Mouse (Mus musculus): ENCODE measurements around the gene Tbc1d20. TPM values are rescaled to one million over a fixed set of nuclear protein-coding genes. Genes with fewer than 3 reads are reported as not detected.
"Not testable (repeated sequence)": the region's sequence is repeated elsewhere in the genome, so short reads cannot be mapped to it uniquely, and the experiment has no call there.

Gene Tbc1d20
- polyA plus RNA-seq, 2 experiments from 2014 or later: 14.9 to 18.3 TPM

DNA sequence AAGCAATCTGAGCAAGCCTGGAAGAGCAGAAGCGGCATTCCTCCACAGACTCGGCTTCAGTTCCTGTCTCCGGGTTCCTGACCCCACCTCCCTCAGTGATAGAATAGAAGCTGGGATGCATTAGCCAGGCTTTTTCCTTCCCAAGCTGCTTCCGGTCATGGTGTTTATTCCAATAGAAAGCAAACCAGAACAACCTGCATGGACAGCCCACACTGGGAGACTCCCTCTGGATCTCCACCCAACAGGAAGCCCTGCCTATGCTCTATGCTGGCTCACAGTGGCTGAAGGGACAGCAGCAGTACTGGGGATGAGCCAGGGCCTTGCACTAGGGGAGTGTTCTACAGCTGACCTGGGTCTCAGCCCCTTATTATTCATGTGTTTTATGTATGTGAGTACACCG, 34.4 kb downstream of the Tbc1d20 start:
- no peak for ATAC-seq

DNA sequence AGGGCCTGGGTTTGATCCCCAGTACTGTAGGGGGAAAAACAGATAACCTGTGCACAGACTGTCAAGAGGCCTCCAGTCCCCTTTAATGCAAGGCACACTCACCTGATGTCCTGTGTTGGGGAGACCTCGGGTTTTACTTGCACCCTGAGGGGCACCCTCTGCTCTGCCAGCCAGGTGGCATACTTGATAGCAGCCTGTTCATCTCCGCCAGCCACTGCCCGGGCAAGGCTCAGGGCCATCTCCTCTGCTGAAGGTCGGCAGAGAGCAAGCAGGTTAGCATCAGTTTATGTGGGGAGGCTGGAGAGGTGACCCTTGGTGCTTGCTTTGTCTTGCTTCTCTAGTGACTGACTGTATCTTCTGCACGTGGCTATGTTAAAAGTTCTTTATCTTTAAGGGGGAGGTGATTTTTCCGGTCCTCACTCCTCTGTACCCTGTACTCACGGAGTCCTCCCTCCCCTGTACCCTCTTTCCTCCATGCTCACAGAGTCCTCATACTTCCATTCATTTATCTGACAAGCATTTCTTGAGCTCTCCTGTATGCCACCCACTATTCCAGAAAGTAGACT, 37.3 kb downstream of the Tbc1d20 start:
- no peak for ATAC-seq

DNA sequence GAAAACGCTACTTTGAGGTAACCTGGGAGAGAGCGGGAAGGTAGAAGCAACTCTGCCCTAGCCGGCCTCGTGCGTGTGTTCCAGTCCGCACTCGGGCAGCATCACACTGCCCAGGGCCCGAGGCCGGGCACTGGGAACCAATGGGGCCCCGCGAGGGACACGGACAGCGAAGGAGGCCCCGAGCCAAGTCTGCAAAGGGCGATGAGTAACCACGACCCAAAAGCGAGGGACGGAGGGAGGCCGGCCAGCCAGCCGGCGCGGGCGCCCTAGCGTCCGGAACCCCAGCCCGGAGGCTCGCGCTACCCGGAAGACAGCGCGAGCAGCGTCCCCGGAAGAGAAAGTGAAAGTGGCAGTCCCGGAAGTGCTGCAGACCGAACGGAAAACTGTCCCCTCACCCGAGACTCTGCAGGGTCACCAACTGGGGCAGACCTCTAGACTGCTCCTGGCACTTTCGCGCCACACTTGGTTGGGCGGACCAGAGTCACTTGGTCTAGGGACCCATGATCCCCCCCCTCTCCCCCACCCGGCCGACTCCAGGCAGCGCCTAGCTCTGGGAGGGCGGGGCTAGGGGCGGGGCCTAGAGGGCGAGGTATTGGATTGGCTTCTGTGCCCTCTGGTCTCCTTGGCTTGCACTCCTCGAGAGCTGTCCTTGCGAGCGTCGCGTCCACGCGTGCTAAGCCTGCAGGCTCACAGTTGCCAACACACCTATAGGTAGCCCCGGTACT, 38.6 kb downstream of the Tbc1d20 start, which contains the start of gene Rbck1:
Gene Rbck1, minus strand, starts transcription at position 553 of the 725 bp plus-strand sequence.
- ATAC-seq: peak; percentile 92

DNA sequence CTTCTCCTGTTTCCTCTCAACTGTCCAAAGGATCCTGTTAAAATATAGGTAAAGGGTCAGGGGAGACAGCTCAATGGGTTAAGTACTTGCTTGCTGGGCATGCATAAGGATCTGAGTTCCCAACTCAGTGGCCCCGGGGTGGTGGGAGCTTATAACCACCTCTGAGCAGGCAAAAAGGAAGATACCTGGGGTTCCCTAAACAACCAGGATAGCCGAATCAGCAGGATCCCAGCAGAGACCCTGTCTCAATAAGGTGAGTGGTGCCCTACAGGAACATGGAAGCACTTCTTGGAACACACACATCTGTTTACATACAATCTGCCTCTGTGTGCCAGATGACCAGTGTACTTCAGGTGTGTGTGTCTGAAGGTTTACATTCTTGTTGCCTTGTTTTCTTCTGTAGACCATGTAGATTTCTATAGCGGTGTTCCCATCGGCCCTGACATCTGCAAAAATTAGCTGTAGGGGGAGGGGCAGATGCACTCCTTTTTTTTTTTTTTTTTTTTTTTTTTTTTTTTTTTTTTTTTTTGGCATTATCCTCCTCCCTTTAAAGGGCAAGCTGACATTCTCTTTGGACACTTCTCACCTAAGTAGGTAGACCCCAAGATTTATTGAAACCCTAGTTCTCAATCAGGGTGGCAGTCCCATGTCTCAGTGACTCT, 39.8 kb downstream of the Tbc1d20 start:
- no peak for ATAC-seq

DNA sequence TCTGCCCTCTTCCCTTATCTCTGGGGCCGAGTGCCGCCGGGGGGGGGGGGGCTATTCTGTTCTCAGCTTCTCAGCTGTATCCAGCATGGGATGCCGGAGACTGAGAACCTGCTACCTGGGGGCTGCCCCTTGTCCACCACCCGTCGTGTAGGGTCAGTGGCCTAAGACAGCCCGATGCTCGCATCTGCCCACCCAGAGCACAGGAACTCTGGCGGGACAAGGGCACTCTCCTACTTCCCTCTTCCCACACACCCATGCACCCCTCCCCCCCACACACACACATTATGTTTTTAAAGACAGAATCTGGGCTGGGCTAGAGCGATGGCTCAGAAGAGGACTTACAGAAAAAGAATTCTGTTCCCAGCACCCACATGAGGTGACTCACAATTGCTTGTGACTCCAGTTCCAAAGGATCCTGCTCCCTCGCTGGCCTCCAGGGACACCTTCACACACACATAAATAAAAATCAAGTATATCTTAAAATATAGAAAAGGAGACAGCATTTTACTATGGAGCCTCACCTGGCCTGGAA, 41.7 kb downstream of the Tbc1d20 start:
- no peak for ATAC-seq

DNA sequence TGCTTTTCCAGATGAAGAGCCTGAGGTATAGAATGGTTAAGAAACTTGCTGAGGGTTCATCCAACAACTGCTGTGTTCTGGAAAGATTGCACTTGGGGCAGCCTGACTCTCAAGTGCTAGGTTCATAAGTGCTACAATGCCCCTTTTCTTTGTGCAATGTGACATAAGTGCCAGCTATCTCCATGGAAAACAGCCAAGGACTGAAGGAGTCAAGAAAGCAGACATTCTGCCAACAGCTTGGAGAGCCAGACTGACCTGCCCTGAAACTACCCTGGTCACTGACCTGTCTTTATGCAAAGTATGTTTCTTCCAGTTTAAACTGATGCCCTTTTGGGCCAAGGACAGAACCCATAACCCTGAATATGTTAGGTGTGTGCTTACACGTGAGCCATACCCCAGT, 43.2 kb downstream of the Tbc1d20 start:
- no peak for ATAC-seq

DNA sequence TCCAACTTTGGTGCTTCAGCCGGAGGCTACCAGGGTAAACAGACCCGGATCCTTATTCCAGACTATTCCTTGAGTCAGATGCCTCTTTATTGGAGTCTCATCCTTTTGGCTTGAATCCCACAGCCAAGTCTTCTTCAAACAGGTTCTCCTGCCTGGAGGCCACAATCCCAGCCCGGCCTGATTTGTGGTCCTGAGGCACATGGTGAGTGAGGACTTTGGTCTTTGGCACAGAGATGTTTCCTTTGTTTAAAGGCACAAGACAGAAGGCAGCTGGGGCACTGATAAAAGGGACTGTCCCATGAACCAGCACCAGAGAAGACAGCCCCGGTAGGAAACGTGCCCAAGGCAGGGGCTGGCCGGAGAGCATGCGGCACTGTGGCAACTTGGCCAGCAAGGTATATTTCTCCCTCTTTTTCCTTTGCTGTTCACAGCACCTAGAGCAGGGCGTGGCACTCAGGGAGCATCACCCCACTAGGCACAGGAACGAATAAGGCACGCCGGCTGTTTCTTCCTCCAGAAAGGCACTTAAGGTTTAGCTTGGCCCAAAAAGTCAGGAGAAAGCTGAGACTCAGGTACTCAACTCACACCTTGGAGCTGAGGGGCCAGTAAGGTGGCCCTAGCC, 44.1 kb downstream of the Tbc1d20 start:
- no peak for ATAC-seq

DNA sequence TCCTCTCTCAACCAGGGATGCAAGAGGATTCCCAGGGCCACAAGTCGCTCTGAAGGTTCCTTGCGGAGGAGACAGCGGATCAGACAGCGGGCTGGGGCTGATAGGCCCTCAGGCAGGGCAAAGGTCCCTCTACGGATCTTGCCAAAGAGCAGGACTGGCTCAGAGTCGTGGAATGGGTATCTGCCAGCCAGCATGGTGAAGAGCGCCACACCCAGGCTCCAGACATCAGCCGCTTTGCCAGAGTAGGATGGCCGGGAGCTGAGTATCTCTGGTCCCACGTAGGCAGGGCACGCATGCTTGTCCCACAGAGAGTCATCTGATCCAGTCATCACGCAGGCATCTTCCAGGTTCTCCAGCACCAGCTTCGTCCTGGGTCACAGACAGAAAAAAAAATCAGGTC, 44.7 kb downstream of the Tbc1d20 start:
- no peak for ATAC-seq

DNA sequence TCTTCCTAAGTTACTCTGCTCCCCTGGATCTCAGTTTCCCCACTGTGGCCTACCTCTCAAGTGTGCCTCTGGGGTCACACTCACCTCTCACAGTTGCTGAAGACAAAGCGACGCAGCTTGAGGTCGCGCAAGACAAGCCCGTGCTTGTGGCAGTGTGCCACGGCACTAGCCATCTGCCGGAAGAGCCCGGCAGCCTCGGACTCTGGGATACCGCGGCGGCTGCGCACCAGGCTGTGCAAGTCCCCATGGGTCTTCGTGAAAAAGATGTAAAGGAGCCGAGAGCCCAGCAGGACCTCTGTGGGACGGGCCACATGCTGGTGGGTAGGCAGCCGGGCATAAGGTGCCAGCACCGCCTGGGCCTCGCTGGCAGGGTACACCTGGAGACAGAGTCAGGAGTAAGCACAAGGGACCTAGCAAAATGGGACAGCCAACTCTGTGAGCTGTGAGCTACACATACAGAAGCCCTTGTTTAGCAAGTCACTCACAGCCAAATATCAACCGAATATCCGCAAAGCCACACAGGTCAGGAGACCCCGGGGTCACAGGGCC, 46.1 kb downstream of the Tbc1d20 start:
- ATAC-seq: no peak

DNA sequence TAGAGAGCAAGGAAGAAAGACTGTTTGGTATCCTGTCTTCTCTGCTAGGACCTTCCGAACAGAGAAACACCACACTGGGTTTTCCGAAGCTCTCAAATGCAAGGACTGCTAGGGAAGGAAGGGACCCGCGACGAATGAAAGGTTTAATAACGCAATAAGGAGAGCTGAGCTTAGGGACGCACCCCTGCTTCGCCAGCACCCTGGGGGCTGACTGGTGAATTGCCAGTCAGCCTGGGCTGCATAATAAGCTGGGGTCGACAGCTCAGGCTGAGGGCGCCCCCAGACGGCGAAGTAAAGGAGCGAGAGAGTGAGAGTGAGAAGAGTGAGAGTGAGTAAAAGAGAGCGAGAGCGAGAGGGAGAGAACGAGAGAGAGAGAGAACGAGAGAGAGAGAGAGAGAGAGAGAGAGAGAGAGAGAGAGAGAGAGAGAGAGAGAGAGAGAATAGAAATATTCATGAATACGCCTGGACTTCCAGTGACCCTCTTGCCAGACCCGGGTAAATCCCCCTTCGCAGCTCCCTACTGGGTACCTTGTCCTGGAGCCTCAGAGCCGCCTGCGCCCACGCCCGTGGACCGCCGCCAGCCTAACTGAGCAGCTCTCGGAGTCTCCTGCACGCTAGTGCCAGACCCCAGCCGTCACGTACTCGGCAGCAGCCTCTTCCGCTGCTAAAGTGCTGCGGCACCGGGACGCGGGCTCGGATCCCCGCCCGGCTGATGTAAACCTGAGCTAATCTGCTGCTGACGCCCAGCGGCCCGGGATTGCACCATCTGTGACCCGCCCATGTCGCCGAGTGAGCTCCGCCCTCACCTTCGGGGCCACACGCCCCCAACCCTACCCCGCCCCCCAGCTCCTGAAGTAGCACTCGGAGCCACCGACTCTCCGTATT, 49.9 kb downstream of the Tbc1d20 start, which contains the start of gene Trib3:
Gene Trib3, minus strand, starts transcription at position 704 of the 885 bp plus-strand sequence.
- ATAC-seq: peak; percentile 89

DNA sequence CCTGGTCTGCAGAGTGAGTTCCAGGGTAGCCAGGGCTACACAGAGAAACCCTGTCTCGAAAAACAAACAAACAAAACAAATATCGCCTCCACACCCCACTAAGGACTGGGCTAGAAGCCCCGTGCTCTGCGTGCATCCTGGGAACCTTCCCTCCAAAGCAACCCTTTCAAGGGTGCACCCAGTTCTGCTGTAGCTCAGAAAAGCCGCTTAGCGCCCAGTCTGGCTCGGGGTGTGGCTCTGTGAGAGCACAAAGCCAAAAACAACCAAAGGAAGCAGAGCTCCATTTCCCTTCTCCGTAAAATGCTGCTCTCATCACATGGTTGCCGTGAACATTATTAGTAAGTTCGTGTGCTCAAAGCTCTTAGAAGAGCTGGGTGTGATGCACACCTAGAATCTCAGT, 50.7 kb downstream of the Tbc1d20 start:
- ATAC-seq: peak; percentile 22

DNA sequence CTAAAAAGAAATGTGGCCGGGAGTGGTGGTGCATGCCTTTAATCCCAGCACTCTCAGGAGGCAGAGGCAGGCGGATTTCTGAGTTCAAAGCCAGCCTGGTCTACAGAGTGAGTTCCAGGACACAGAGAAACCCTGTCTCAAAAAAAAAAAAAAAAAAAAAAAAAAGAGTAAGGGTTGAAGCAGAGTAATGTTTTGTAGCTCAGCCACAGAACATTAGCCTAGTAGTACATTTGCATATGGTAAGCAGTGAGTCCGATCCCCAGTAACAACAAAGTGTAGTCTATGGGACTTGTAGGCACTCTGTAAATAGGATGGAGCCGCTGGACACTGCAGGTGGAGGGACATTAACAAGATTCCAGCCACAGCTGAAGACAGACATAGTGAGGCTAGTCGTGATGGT, 51.3 kb downstream of the Tbc1d20 start:
- ATAC-seq: no peak

DNA sequence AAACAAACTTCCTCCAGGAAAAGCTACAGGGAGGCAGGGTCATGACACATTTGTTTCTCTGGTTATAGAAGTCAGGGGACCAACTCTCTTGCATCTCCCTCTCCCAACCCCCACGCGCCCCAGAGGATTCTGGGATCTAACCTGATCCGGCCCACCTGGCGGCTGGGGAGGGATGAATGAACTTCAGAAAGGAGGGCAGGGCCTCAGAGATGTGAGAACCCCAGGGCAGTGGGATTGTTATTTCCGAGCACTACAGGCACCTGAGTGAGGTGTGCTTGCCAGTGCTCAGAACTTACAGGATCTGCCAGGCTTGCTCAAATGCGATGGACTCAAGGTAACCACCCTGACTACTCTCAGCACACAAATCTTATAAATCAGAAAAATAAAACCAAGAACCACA, 51.8 kb downstream of the Tbc1d20 start:
- ATAC-seq: no peak

DNA sequence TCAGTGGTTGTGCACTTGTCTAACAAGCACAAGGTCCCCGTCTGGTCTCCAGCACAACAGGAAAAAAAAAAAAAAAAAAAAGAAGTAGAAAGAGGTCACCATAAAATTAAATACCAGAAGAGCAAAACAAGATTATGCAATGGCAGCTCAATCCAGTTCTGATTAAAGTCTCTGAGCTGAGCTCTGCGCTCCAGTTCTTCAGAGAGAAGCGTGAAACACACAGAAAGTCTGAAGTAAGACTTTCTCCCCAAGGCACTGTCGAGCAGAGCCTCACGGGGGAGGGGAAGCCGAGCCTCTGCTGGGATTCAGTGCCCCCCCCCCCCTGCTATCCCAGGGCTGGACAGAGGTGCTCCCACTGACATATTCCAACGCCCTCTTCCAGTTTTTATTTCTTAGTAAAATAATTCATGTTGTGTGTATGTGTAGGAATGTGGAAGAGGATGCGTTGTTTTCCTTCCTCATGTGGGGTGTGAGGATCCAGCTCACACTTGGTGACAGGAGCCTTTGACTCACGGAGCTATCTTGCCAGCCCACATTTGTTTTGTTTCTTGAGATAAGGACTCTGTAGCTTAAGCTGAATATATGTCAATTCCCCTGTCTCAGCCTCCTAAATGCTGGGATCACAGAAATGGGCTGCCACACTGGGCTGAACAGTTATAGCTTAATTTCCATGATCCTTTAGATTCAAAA, 53.3 kb downstream of the Tbc1d20 start:
- ATAC-seq: no peak

DNA sequence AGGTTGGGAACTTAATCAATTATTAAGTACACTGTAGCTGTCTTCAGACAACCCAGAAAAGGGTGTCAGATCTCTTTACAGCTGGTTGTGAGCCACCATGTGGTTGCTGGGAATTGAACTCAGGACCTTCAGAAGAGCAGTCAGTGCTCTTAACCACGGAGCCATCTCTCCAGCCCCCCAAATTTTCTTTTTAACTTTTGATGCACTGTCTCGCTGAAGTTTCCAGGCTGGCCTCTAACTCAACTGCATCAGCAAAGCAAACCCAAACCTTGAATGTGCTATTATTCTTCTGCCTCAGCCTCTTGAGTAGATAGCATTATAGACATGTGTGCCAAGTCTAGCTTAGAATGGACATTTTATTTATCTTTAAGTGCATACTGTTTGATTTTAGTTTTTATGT, 54.1 kb downstream of the Tbc1d20 start:
- ATAC-seq: no peak

DNA sequence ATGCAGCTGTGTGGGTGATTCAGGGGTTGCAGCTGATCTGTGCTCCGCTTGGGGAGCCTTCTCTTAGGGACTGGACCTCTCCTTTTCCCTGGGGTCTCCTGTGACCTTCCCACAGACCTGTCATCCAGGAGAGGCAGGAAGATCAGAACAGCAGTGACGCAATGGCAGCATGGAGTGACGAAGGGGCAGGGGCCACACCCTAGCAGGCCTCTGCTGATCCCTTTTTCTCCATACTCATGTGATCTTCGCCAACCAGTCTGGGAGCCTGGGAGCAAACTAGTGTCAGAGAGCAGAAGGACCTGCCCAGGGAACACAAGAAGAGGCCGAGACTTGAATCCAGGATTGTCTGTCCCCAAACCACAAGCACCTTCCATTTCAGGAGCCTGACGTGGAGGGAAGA, 55.6 kb downstream of the Tbc1d20 start:
- no peak for ATAC-seq

DNA sequence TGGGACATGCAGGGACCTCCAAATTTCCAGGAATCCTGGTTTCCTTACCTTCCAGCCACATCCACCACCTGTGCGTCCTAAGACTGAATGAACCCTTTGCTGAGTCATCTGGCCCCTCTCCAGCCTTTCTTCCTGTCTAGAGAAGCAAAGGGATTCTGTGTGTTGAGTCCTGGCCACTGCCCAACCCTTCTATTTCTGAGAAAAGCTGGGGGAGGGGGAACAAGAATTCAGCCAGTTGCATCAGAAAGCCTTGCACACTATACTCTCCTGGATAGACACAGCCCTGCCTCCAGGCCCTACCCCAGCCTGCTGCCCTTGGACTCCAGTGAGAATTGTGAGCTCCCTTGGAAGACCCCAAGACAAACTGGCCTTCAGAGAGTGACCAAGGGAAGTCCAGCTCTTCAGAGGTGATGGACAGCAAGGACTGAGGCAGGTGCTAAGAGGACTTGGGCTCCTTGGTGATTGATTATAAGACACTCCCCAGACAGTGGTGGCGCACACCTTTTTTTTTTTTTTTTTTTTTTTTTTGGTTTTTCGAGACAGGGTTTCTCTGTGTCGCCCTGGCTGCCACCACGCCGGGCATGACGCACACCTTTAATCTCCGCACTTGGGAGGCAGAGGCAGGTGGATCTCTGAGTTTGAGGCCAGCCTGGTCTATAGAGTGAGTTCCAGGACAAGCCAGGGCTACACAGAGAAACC, 56.4 kb downstream of the Tbc1d20 start:
- ATAC-seq: no peak

DNA sequence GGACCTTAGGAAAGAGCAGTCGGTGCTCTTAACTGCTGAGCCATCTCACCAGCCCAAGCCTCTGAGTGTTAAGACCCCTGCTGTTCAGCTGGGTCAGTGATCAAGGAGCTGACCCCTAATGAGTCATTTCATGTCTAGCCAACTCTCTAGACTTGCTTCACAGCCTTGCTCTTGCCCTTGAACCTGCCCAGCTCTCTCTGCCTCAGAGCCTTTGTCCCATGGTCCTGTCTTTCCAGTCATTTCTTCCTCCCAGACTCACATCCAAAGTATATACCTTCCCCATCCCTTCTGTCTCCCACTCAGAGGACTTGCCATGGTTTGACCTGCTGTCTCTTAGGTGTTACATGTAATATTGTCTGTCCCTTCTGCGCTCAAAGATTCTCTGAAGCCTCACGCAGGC, 63.6 kb downstream of the Tbc1d20 start:
- no peak for ATAC-seq

DNA sequence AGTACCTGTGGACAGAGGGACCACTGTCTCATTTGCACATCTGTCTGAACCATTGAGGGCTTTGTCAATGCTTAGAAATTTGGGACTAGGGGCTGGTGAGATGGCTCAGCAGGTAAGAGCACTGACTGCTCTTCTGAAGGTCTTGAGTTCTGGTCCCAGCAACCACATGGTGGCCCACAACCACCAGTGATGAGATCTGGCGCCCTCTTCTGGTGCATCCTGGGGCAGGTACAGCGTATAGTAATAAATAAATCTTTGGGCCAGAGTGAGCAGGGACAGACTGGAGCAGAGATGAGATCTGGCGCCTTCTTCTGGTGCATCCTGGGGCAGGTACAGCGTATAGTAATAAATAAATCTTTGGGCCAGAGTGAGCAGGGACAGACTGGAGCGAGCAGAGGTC, 65.3 kb downstream of the Tbc1d20 start:
- ATAC-seq: not testable (repeated sequence)

DNA sequence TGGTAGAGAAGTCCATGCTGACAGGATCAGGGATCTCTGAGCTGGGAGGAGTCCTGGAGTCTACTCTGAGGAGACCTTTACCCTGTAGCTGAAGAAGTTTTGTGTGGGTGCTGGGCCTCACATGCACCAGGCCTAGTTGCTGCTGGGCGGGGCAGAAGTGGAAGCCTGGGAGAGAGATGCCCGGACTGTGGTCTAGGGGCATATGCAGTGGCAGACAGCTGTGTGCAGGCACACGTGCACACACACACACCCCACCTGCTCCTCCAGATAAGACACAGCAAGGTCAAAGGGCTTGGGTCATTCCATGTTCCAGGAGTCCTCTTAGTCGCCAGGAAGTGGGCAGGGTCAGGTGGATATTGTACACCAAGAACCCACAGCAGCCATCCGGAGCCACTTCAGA, 66.0 kb downstream of the Tbc1d20 start:
- ATAC-seq: no peak
